Mouse (Mus musculus) lung, embryonic 16.5 days (tissue): ENCODE measurements around the gene Slc25a54. TPM values are rescaled to one million over a fixed set of nuclear protein-coding genes. Genes with fewer than 3 reads are reported as not detected.

Experiments
- ATAC-seq: fragments of 200-750 bp; cut with Nextera tagmentation; 2 replicates; pipeline ENCODE4 v1.8.0; 2017; ENCODE audit warnings: low read depth, mild to moderate bottlenecking, moderate library complexity
- H3K27ac ChIP-seq: fragments of 300-500 bp; sonication (generic); 2 replicates; pipeline ENCODE4 v1.5.1; 2014; ENCODE audit warnings: mild to moderate bottlenecking, control low read depth, low read length
- H3K27me3 ChIP-seq: fragments of 300-500 bp; sonication (generic); 2 replicates; pipeline ENCODE4 v1.6.1; 2014; ENCODE audit warnings: low read depth, low read length, mixed read lengths; ENCODE audit not compliant: control insufficient read depth, insufficient read depth
- H3K36me3 ChIP-seq: fragments of 300-500 bp; sonication (generic); 2 replicates; pipeline ENCODE4 v1.6.1; 2014; ENCODE audit warnings: low read length; ENCODE audit not compliant: control insufficient read depth, insufficient read depth
- H3K4me1 ChIP-seq: fragments of 300-500 bp; sonication (generic); replicated peaks from 2 replicates; pipeline ENCODE4 v1.6.1; 2014; ENCODE audit warnings: low read length, mixed read lengths; ENCODE audit not compliant: control insufficient read depth, insufficient read depth
- H3K4me2 ChIP-seq: fragments of 300-500 bp; sonication (generic); 2 replicates; pipeline ENCODE4 v1.6.1; 2014; ENCODE audit warnings: low read depth, low read length, control low read depth
- H3K4me3 ChIP-seq: fragments of 300-500 bp; sonication (generic); 2 replicates; pipeline ENCODE4 v1.5.1; 2014; ENCODE audit warnings: mild to moderate bottlenecking, low read length, control low read depth
- H3K9ac ChIP-seq: fragments of 300-500 bp; sonication (generic); 2 replicates; pipeline ENCODE4 v1.6.1; 2014; ENCODE audit warnings: low read length, control low read depth
- H3K9me3 ChIP-seq: fragments of 300-500 bp; sonication (generic); 2 replicates; pipeline ENCODE4 v1.6.1; 2016; ENCODE audit warnings: low read length; ENCODE audit not compliant: control insufficient read depth
- WGBS: fragments of 180-500 bp; shearing (Covaris S2); extraction: QIAGEN DNeasy Blood & Tissue Kit; methylation state at CpG from one replicate; pipeline ENCODE4 v1.1.7; 2014; 5-methylcytosine and 5-hydroxymethylcytosine counted together
- polyA plus RNA-seq: library from polyadenylated mRNA; unstranded; fragments of >200 nt; fragmentation: Nextera tagmentation; extraction: Ambion mirVana; gene quantifications from 2 replicates; pipeline ENCODE4 v1.2.1, GENCODE M21; 2015

Slc25a54 gene
- polyA plus RNA-seq, 1 experiment from 2014 or later, result not detected

GRCm38 (mm10) chr3:109051056-109051945 lies 29.0 kb upstream of the Slc25a54 start:
- H3K4me3 ChIP-seq, result no peak overlapping the region
- no peaks in the 10 kb centered on the region for H3K36me3 ChIP-seq
- H3K4me2 ChIP-seq, result no peak overlapping the region
- H3K4me1 ChIP-seq, result peaks cover 11% of the 10 kb centered on the region
- no peaks in the 10 kb centered on the region for H3K27me3 ChIP-seq
- peak; percentile 43; the same call in 1 of the 2 replicates for ATAC-seq
- no peak overlapping the region for H3K27ac ChIP-seq
- H3K9me3 ChIP-seq, result no peaks in the 10 kb centered on the region
- H3K9ac ChIP-seq, result no peak overlapping the region
- 28% methylated on average over 11 of the region's 11 CpGs for WGBS

GRCm38 (mm10) chr3:109051946-109052331 lies 28.3 kb upstream of the Slc25a54 start:
- Histone ChIP-seq H3K36me3 (no peaks in the 10 kb centered on the region), H3K27ac (no peak overlapping the region), H3K9me3 (no peaks in the 10 kb centered on the region), H3K9ac (no peak overlapping the region), H3K4me2 (no peak overlapping the region), H3K4me3 (no peak overlapping the region), H3K4me1 (peaks cover 8% of the 10 kb centered on the region), H3K27me3 (no peaks in the 10 kb centered on the region)
- 45% methylated on average over 6 of the region's 6 CpGs for WGBS
- no peak for ATAC-seq

DNA sequence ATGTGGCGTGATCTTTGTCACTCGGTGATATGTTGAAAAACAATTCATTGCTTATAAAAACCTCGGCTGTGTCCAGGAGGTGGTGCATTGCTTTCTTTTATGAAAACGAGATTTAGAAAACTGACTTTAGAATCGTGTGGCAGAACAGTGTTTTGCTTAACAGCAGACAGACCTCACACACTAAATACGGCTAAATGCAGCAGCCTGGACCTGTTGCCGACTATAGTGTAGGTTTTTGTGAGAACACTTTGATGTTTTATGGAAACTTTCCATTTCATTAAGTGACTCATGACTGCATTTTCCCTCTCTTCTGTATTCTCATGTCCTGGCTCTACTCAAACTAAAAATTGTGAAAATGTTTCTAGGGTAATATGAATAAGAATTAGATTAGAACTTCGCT lies 20.4 kb upstream of the Slc25a54 start:
- Histone ChIP-seq H3K27ac (no peak overlapping the region), H3K4me1 (no peaks in the 10 kb centered on the region), H3K9ac (no peak overlapping the region), H3K27me3 (no peaks in the 10 kb centered on the region), H3K36me3 (no peaks in the 10 kb centered on the region), H3K4me2 (no peak overlapping the region), H3K4me3 (no peak overlapping the region), H3K9me3 (no peaks in the 10 kb centered on the region)
- WGBS, result 60% methylated on average over 8 of the region's 8 CpGs
- no peak for ATAC-seq

DNA sequence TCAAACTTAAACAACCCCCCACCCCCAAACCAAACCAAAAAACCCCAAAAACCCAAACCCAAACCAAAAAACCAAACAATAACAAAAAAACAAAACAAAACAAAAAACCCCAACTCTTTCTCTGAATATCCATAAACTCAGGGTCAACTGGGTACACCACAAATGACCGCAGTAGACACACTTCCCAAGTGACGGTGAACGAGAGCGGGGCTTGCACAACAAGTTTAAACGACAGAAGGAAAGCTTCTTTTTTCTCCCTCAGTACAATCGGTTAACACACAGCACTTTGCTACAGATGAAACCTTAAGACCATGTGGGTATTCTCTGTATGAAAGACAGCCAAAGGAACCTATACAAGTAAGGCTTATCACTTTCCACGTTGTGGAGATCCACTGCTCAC lies 17.9 kb upstream of the Slc25a54 start:
- Histone ChIP-seq H3K27me3 (no peaks in the 10 kb centered on the region), H3K27ac (no peak overlapping the region), H3K9me3 (no peaks in the 10 kb centered on the region), H3K4me1 (no peaks in the 10 kb centered on the region), H3K9ac (no peak overlapping the region), H3K4me3 (no peak overlapping the region), H3K4me2 (no peak overlapping the region), H3K36me3 (no peaks in the 10 kb centered on the region)
- ATAC-seq, result no peak
- WGBS, result 63% methylated on average over 7 of the region's 7 CpGs

- 0 out of 2 replicates have a peak, but pooled peaks have one; percentile 28 for ATAC-seq
- Histone ChIP-seq H3K27ac (no peak overlapping the region), H3K4me1 (no peaks in the 10 kb centered on the region), H3K4me3 (no peak overlapping the region), H3K4me2 (no peak overlapping the region), H3K9me3 (no peaks in the 10 kb centered on the region), H3K27me3 (no peaks in the 10 kb centered on the region), H3K36me3 (no peaks in the 10 kb centered on the region), H3K9ac (no peak overlapping the region)
- WGBS, result 2% methylated on average over 6 of the region's 6 CpGs
These were observed 17.3 kb upstream of the Slc25a54 start for GRCm38 (mm10) chr3:109062989-109063388.

DNA sequence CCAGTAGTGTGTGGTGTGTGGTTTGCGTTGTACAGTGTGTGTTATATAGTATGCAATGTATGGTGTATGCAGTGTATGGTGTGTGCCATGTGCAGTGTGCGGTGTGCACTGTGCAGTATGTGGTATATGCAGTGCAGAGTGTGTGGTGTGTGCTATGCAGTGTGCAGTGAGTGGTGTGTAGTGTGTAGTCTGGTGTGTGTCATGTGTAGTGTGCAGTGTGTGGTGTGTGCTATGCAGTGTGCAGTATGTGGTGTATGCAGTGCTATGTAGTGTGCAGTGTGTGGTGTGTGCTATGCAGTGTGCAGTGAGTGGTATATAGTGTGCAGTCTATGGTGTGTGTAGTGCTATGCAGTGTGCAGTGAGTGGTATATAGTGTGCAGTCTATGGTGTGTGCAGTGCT lies 4.1 kb downstream of the Slc25a54 start:
- Histone ChIP-seq H3K4me2 (no peak overlapping the region), H3K27me3 (no peaks in the 10 kb centered on the region), H3K4me3 (no peak overlapping the region), H3K4me1 (no peaks in the 10 kb centered on the region), H3K9me3 (no peaks in the 10 kb centered on the region), H3K9ac (no peak overlapping the region), H3K27ac (no peak overlapping the region), H3K36me3 (no peaks in the 10 kb centered on the region)
- no peak for ATAC-seq
- WGBS, result 91% methylated on average over 2 of the region's 2 CpGs

DNA sequence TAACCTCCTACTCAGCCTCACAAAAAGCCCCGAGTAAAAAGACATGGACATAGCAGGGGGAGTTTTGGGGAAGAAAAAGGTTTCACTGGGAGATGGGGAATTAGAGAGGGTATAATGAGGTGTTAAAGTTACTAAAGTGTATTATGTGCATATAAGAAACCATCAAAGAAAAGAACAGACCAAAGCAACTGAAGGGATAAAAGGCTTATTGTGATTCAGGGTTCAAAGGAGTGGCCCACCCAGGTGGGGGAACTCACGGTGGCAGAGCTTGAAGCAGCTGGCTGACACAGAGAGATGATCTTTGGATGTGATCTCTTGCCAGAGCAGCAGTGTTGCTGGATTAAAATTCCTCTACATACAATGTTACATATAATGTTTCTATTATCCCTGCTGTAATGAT lies 8.2 kb downstream of the Slc25a54 start:
- H3K4me2 ChIP-seq, result no peak overlapping the region
- H3K4me1 ChIP-seq, result no peaks in the 10 kb centered on the region
- no peak for ATAC-seq
- H3K27ac ChIP-seq, result no peak overlapping the region
- no peak overlapping the region for H3K9ac ChIP-seq
- H3K4me3 ChIP-seq, result no peak overlapping the region
- no peaks in the 10 kb centered on the region for H3K9me3 ChIP-seq
- 5% methylated on average over 2 of the region's 2 CpGs for WGBS
- no peaks in the 10 kb centered on the region for H3K36me3 ChIP-seq
- no peaks in the 10 kb centered on the region for H3K27me3 ChIP-seq

- no peak for ATAC-seq
- H3K4me2 ChIP-seq, result no peak overlapping the region
These were observed 24.4 kb downstream of the Slc25a54 start for GRCm38 (mm10) chr3:109104702-109105101.

DNA sequence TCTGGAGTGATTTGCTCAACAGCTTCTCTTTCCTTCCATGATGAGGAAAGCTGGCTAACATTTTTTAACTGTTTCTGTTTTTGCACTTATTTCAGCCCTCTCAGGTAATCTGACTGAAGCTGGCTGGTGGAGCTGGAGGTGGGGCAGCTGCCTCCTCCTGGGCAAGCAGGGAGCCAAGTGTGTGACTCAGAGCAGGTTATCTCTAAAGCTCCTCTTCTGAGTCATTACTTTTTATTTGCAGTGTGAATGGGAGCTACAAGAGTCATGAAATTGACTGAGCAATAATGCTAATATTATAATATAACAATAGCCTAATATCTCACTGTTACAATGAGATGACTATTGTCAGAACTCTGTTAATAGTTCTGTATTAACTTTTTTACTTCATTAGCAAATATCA lies 36.9 kb downstream of the Slc25a54 start:
- no peaks in the 10 kb centered on the region; the same call in 1 of the 2 replicates for H3K4me1 ChIP-seq
- no peaks in the 10 kb centered on the region for H3K36me3 ChIP-seq
- no peak overlapping the region for H3K9ac ChIP-seq
- no peaks in the 10 kb centered on the region for H3K27me3 ChIP-seq
- no peak overlapping the region for H3K27ac ChIP-seq
- H3K9me3 ChIP-seq, result peaks cover 4% of the 10 kb centered on the region; the same call in 1 of the 2 replicates
- no peak overlapping the region for H3K4me2 ChIP-seq
- ATAC-seq, result no peak
- no peak overlapping the region for H3K4me3 ChIP-seq

More at GRCm38 (mm10) chr3:109104702-109105101, 24.4 kb downstream of the Slc25a54 start:
- H3K27me3 ChIP-seq, result no peaks in the 10 kb centered on the region
- WGBS, result 49% methylated on average over 8 of the region's 8 CpGs
- no peaks in the 10 kb centered on the region for H3K36me3 ChIP-seq
- H3K4me1 ChIP-seq, result no peaks in the 10 kb centered on the region
- no peak overlapping the region for H3K9ac ChIP-seq
- H3K4me3 ChIP-seq, result no peak overlapping the region
- no peak overlapping the region for H3K27ac ChIP-seq
- H3K9me3 ChIP-seq, result no peaks in the 10 kb centered on the region
